Mouse (Mus musculus): Measurements from ENCODE around the gene Tlr4.

DNA sequence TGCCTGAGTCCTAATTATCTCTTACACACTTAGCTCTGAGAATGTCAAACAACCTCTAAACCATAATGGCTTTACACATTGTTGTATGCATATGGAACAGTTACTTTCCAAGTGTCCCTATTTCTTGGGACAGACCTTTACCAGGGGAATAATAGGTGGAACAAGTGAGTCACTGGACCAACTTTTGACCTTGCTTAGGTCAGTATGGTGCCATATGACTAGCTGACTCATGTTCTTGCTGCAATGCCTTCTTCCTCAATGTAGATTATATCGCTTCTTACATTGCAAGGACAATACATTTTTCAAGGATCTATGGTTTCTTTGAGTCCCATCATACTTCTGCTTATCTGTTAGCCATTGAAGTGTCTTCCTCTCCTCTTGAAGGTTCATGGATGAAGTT is 29.6 kb downstream of the Tlr4 start:
- TF ChIP-seq POLR2A (IDR thresholded peaks at IDR 0.05; ENCODE audit: low read depth, low read length) (no peak), CTCF (IDR thresholded peaks at IDR 0.05; ENCODE audit: extremely low read depth, insufficient read length, insufficient replicate concordance, low read depth, low read length) (no peak)
